Mouse (Mus musculus) MEL (cell line): ENCODE data around the gene Fbxl15.

Experiments used
- CTCF ChIP-seq, 3 experiments: IDR thresholded peaks in 2 of 3; conservative IDR thresholded peaks in 1 of 3; 2 replicates each; pipeline ENCODE4 v1.5.1; 2011 to 2012; ENCODE audit warnings: low read length in 3 of 3, low read depth in 2 of 3, mild to moderate bottlenecking in 2 of 3, improper control_type of control experiment in 1 of 3, inconsistent platforms in 1 of 3, mixed read lengths in 1 of 3, moderate library complexity in 1 of 3; ENCODE audit not compliant: control insufficient read depth in 1 of 3, insufficient read depth in 1 of 3, poor library complexity in 1 of 3, severe bottlenecking in 1 of 3
- GATA1 ChIP-seq: IDR thresholded peaks from 2 replicates; pipeline ENCODE4 v1.6.1; 2011; ENCODE audit warnings: low read depth, low read length, improper control_type of control experiment
- MXI1 ChIP-seq: IDR thresholded peaks from 2 replicates; pipeline ENCODE4 v1.6.1; 2011; ENCODE audit warnings: mild to moderate bottlenecking, low read depth, low read length, improper control_type of control experiment
- TBP ChIP-seq: IDR thresholded peaks from 2 replicates; pipeline ENCODE4 v1.8.0; 2011; ENCODE audit warnings: low read depth, low read length, improper control_type of control experiment

- no peak for TF ChIP-seq MXI1
- no peak for TF ChIP-seq GATA1
- no peak for TF ChIP-seq TBP
- no peak for TF ChIP-seq CTCF (IDR thresholded peaks at IDR 0.05 in 2 of 3, conservative IDR thresholded peaks at IDR 0.05 in 1 of 3; ENCODE audit: control insufficient read depth in 1 of 3, insufficient read depth in 1 of 3, low read depth in 2 of 3, low read length in 3 of 3, poor library complexity in 1 of 3, severe bottlenecking in 1 of 3)
Measured at GRCm38 (mm10) chr19:46347146-46347545, 19.2 kb downstream of the Fbxl15 start.
